ENCODE assay signal across 10 mouse cellular contexts in the genomic region with DNA sequence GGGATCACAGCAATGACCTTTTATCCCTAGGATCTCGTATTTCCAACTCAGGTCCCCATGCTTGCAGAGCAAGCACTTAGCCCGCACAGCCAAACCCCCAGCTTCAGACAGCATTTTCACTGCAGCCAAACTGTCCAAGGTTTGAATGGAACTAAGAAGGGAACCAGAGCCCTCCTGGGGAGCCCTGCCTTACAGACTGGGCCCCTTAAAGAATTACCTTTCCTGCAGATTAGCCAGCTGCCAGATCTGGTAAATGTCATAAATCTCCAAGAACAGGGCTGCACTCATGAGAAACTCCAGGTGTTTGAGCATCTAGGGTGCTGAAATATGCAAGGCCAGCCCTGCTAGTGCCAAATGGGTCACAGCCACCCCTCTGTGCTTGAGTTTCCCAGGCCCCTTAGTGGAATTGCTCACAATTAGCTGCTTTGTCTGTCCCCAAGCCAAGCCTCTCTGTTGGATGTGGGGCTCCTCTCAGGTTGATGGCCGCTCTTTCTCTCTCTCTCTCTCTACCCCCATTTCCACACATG. TPM values are rescaled to one million over a fixed set of nuclear protein-coding genes. Genes with fewer than 3 reads are reported as not detected.
A peak's percentile ranks its signal among the peaks of the same experiment; 100 is the strongest.
DNase-seq lines count a peak whose midpoint lies in the region; ATAC-seq and TF ChIP-seq lines count a peak whose summit lies in the region.
"Had no signal": no experiment of that assay in that cellular context is flagged by ENCODE, and none has a peak within 500 bp of the region (broad histone marks: within the 10 kb centered on the region; RNA-seq: fewer than 3 reads in every experiment).

No protein-coding gene starts in this region.

- H3K9ac ChIP-seq in forebrain, postnatal 0 days, result no peak overlapping the region
- H3K9ac ChIP-seq: embryonic facial prominence, embryonic 15.5 days; heart, embryonic 15.5 days had no signal

- TF ChIP-seq CTCF in forebrain, postnatal 0 days (IDR thresholded peaks at IDR 0.05; ENCODE audit: low read depth), result no peak
- no peak for TF ChIP-seq CTCF in gastrocnemius, adult 2 months (IDR thresholded peaks at IDR 0.05)

- 0 out of 2 replicates have a peak, but pooled peaks cover 5% of the 10 kb centered on the region for H3K36me3 ChIP-seq in heart, embryonic 10.5 days
- peaks cover 10% of the 10 kb centered on the region; the same call in 1 of the 2 replicates for H3K36me3 ChIP-seq in forebrain, postnatal 0 days (ENCODE audit: insufficient read depth)
- H3K36me3 ChIP-seq: heart, embryonic 15.5 days had no signal

- WGBS in heart, embryonic 10.5 days, result 28% methylated on average over 3 of the region's 3 CpGs
- WGBS in forebrain, postnatal 0 days, result 18% methylated on average over 3 of the region's 3 CpGs

- intact Hi-C loops in heart, postnatal 25 days (cut with DNase I), result no loop called here
- intact Hi-C loops in gastrocnemius, adult 2 months (cut with DNase I), result no loop called here

- DNase-seq in heart, embryonic 10.5 days (ENCODE audit: low spot score), result peak; percentile 75
- DNase-seq in heart, postnatal 25 days (ENCODE audit: low spot score), result no peak
- peak; percentile 52 for DNase-seq in Muller cell, postnatal 12 days (ENCODE audit: inconsistent ontology term)
- peak; percentile 41 for DNase-seq in forebrain, postnatal 0 days
- peak; percentile 68 for DNase-seq in mesoderm, embryonic 11.5 days (ENCODE audit: low read depth, low spot score)
- DNase-seq in gastrocnemius, adult 2 months, result no peak
- DNase-seq in adrenal gland, adult 2 months, result no peak

- H3K9me3 ChIP-seq in heart, embryonic 10.5 days, result no peaks in the 10 kb centered on the region
- no peaks in the 10 kb centered on the region for H3K9me3 ChIP-seq in forebrain, postnatal 0 days (ENCODE audit: low read length)
- H3K9me3 ChIP-seq: embryonic facial prominence, embryonic 15.5 days; heart, embryonic 15.5 days had no signal

- no peak overlapping the region for H3K4me2 ChIP-seq in forebrain, postnatal 0 days (ENCODE audit: low read depth)
- H3K4me2 ChIP-seq: embryonic facial prominence, embryonic 15.5 days; heart, embryonic 15.5 days had no signal

- H3K27ac ChIP-seq in heart, embryonic 10.5 days, result peak overlapping the region; percentile 16; the same call in 1 of the 2 replicates
- peak overlapping the region; percentile 67 for H3K27ac ChIP-seq in forebrain, postnatal 0 days (ENCODE audit: low read depth, low read length)
- no peak overlapping the region for H3K27ac ChIP-seq in gastrocnemius, adult 2 months
- H3K27ac ChIP-seq: embryonic facial prominence, embryonic 15.5 days; heart, embryonic 15.5 days had no signal

- ATAC-seq in forebrain, postnatal 0 days, result peak; percentile 82
- ATAC-seq in monocyte, adult 5-6 weeks (replicated peaks; ENCODE audit: insufficient number of reproducible peaks, low FRiP score, low TSS enrichment, poor library complexity, severe bottlenecking), result no peak

- no peaks in the 10 kb centered on the region for H3K27me3 ChIP-seq in heart, embryonic 10.5 days (ENCODE audit: insufficient read depth, poor library complexity, severe bottlenecking)
- no peaks in the 10 kb centered on the region for H3K27me3 ChIP-seq in forebrain, postnatal 0 days (ENCODE audit: insufficient read depth, low read length)
- H3K27me3 ChIP-seq: embryonic facial prominence, embryonic 15.5 days; heart, embryonic 15.5 days had no signal

- peaks cover 23% of the 10 kb centered on the region for H3K4me1 ChIP-seq in heart, embryonic 10.5 days
- peaks cover 13% of the 10 kb centered on the region; the same call in 1 of the 2 replicates for H3K4me1 ChIP-seq in forebrain, postnatal 0 days (ENCODE audit: insufficient read depth)

- H3K4me3 ChIP-seq in heart, embryonic 10.5 days, result no peak overlapping the region
- H3K4me3 ChIP-seq in forebrain, postnatal 0 days (ENCODE audit: low read depth, low read length), result no peak overlapping the region
- H3K4me3 ChIP-seq in gastrocnemius, adult 2 months, result no peak overlapping the region
- H3K4me3 ChIP-seq: embryonic facial prominence, embryonic 15.5 days; heart, embryonic 15.5 days had no signal

RNA-seq across cellular contexts. Expression of a gene that starts 25.3 kb away (rescaled TPM):
- 143 and 358 TPM in 2 replicates for polyA plus RNA-seq in heart, embryonic 10.5 days (2016; fragmentation: Nextera tagmentation; extraction: Ambion mirVana)
- total RNA-seq in heart, postnatal 25 days (2021), result 1 to 10 TPM; 4.2 to 4.4 TPM
- 598 and 696 TPM in 2 replicates for total RNA-seq in forebrain, postnatal 0 days (2014; rRNA removed)
- polyA plus RNA-seq in forebrain, postnatal 0 days (2015; fragmentation: Nextera tagmentation; extraction: Ambion mirVana), result 916 and 1,048 TPM in 2 replicates
- 1 to 10 TPM in 1 of 2 experiments, under 1 TPM in 1; 0.59 to 1.6 TPM for total RNA-seq in gastrocnemius, adult 2 months (2021)
- 10 to 100 TPM; 80.1 to 85.0 TPM for total RNA-seq in adrenal gland, adult 2 months (2021)
- 6.1 and 7.0 TPM in 2 replicates for polyA plus RNA-seq in adrenal gland, adult 2 months (2012; rRNA removed)
- total RNA-seq in monocyte, adult 5-6 weeks (2017), result not detected in 3 replicates

Comparison
In these comparisons a context has a peak if more than half of its experiments do, and no peak if none do; other contexts are left out.
1. DNase-seq: peak in heart, embryonic 10.5 days (single experiment), Muller cell, postnatal 12 days (single experiment), forebrain, postnatal 0 days (single experiment) and mesoderm, embryonic 11.5 days (single experiment); none in heart, postnatal 25 days (single experiment), gastrocnemius, adult 2 months (single experiment) and adrenal gland, adult 2 months (single experiment).
2. RNA of a gene that starts 25.3 kb away (total RNA-seq): 598 to 696 TPM in forebrain, postnatal 0 days and 80.1 to 85.0 TPM in adrenal gland, adult 2 months; 4.2 to 4.4 TPM in heart, postnatal 25 days, 0.59 to 1.6 TPM in gastrocnemius, adult 2 months and not detected in monocyte, adult 5-6 weeks; every median in the first group is over 10 times any median in the second.